Mouse (Mus musculus) midbrain, postnatal 0 days (tissue): ENCODE measurements around the gene Prr5l. TPM values are rescaled to one million over a fixed set of nuclear protein-coding genes. Genes with fewer than 3 reads are reported as not detected.

Experiments
- ATAC-seq: fragments of 200-750 bp; cut with Nextera tagmentation; 2 replicates; pipeline ENCODE4 v1.8.0; 2017; ENCODE audit warnings: moderate number of reproducible peaks, mild to moderate bottlenecking, moderate TSS enrichment, moderate library complexity; ENCODE audit not compliant: low FRiP score
- DNase-seq: peaks from one replicate; pipeline ENCODE4 v3.0.0-alpha.2; 2015; ENCODE audit warnings: low spot score
- H3K27ac ChIP-seq: fragments of 300-500 bp; sonication (generic); 2 replicates; pipeline ENCODE4 v1.5.1; 2014; ENCODE audit warnings: low read depth, mild to moderate bottlenecking, low read length, mixed read lengths
- H3K27me3 ChIP-seq: fragments of 300-500 bp; sonication (generic); 2 replicates; pipeline ENCODE4 v1.6.1; 2014; ENCODE audit warnings: low read length, control low read depth, mixed read lengths; ENCODE audit not compliant: insufficient read depth
- H3K36me3 ChIP-seq: fragments of 300-500 bp; sonication (generic); 2 replicates; pipeline ENCODE4 v1.6.1; 2014; ENCODE audit warnings: low read length, control low read depth, mixed read lengths; ENCODE audit not compliant: insufficient read depth
- H3K4me1 ChIP-seq: fragments of 300-500 bp; sonication (generic); 2 replicates; pipeline ENCODE4 v1.6.1; 2014; ENCODE audit warnings: mild to moderate bottlenecking, control low read depth, antibody characterized with exemption, low read length, mixed read lengths; ENCODE audit not compliant: insufficient read depth
- H3K4me2 ChIP-seq: fragments of 300-500 bp; sonication (generic); 2 replicates; pipeline ENCODE4 v1.6.1; 2014; ENCODE audit warnings: low read depth, mild to moderate bottlenecking, low read length, mixed read lengths; ENCODE audit not compliant: poor library complexity, severe bottlenecking
- H3K4me3 ChIP-seq: fragments of 300-500 bp; sonication (generic); 2 replicates; pipeline ENCODE4 v1.5.1; 2014; ENCODE audit warnings: low read depth, mild to moderate bottlenecking, low read length, moderate library complexity
- H3K9ac ChIP-seq: fragments of 300-500 bp; sonication (generic); replicated peaks from 2 replicates; pipeline ENCODE4 v1.6.1; 2014; ENCODE audit warnings: mild to moderate bottlenecking, low read length, moderate library complexity, mixed read lengths; ENCODE audit not compliant: poor library complexity, severe bottlenecking
- H3K9me3 ChIP-seq: fragments of 300-500 bp; sonication (generic); 2 replicates; pipeline ENCODE4 v1.6.1; 2016; ENCODE audit warnings: low read length, control low read depth
- CTCF ChIP-seq: IDR thresholded peaks from 2 replicates; pipeline ENCODE4 v1.5.1; 2016; ENCODE audit warnings: antibody characterized with exemption, mild to moderate bottlenecking
- WGBS: fragments of 180-500 bp; shearing (Covaris S2); extraction: QIAGEN DNeasy Blood & Tissue Kit; methylation state at CpG from one replicate; pipeline ENCODE4 v1.1.7; 2014; 5-methylcytosine and 5-hydroxymethylcytosine counted together
- polyA plus RNA-seq: library from polyadenylated mRNA; unstranded; fragments of >200 nt; fragmentation: Nextera tagmentation; extraction: Ambion mirVana; gene quantifications from 2 replicates; pipeline ENCODE4 v1.2.1, GENCODE M21; 2015
- total RNA-seq: library from RNA; depleted of rRNA; stranded (reverse); fragments of >200 nt; gene quantifications from 2 replicates; pipeline ENCODE4 v1.2.3, GENCODE M21; 2014

Gene Prr5l
- total and polyA plus RNA-seq, 2 experiments from 2014 or later, result 2.7 to 4.0 TPM

DNA sequence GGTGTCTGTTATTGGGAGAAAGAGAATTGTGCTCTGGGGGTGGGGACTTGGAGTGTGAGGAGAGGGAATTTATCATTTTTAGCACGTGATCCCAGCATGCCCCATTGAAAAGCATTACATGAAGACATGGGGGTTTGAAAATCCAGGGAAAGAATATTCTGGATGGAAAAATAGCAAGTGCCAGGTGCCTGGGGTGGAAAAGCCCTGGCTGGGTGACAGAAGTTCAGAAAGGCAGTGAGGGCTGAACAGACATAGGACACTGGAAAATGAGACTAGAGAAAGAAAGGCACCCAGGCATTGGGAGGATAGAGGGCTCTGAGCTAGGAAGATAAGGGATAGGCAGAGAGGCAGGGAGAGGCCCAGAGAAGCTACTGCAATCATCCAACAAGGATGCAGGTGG is 62.0 kb downstream of the Prr5l start:
- no peak for TF ChIP-seq CTCF

GRCm38 (mm10) chr2:101818986-101819764 is 63.7 kb downstream of the Prr5l start:
- ATAC-seq, result no peak
- no peak for TF ChIP-seq CTCF
- no peak for DNase-seq
- no peaks in the 10 kb centered on the region for H3K9me3 ChIP-seq
- no peaks in the 10 kb centered on the region for H3K27me3 ChIP-seq
- H3K27ac ChIP-seq, result no peak overlapping the region
- no peak overlapping the region for H3K9ac ChIP-seq
- H3K4me1 ChIP-seq, result no peaks in the 10 kb centered on the region
- WGBS, result 76% methylated on average over 7 of the region's 7 CpGs
- no peak overlapping the region for H3K4me2 ChIP-seq
- H3K4me3 ChIP-seq, result no peak overlapping the region
- no peaks in the 10 kb centered on the region for H3K36me3 ChIP-seq

More for the DNA sequence above, 62.0 kb downstream of the Prr5l start:
- no peaks in the 10 kb centered on the region for H3K9me3 ChIP-seq
- H3K27me3 ChIP-seq, result no peaks in the 10 kb centered on the region
- no peaks in the 10 kb centered on the region for H3K36me3 ChIP-seq
- DNase-seq (no peak), ATAC-seq (no peak)
- no peak overlapping the region for H3K4me3 ChIP-seq
- no peak overlapping the region for H3K27ac ChIP-seq
- WGBS, result 69% methylated on average over 1 of the region's 1 CpGs
- H3K4me1 ChIP-seq, result no peaks in the 10 kb centered on the region
- H3K9ac ChIP-seq, result no peak overlapping the region
- H3K4me2 ChIP-seq, result no peak overlapping the region

DNA sequence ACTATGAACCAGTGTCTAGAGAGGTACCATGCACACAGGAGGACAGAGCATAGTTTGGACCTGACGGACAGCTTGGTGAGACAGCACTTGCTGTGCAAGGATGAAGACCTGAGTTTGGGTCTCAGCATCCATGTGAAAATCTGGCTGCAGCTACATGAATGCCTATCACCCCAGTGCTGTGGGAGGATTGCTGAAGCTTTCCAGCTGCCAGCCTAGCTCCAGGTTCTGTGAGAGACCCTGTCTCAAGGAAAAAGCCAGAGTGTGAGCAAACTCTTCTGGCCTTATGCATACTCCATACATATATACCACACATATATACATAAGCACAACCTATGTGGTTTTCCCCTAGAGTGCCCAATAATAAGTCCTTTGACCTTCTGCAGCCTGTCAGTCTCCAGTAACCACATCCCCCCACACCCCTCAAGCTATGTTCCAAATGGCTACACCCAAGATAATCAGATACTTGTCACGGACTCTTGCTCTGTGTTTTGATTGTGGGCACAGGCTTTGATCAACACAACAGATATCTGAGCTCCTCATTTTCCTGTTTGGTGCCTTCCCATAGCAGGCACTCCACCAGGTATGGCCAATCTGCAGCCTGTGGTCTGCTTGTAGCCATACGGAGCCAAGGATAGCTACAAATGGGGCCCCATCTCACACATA is 66.0 kb downstream of the Prr5l start:
- H3K9ac ChIP-seq, result no peak overlapping the region
- H3K4me3 ChIP-seq, result no peak overlapping the region
- ATAC-seq (no peak), DNase-seq (no peak)
- H3K4me2 ChIP-seq, result no peak overlapping the region
- no peak for TF ChIP-seq CTCF
- no peak overlapping the region for H3K27ac ChIP-seq
- H3K27me3 ChIP-seq, result no peaks in the 10 kb centered on the region
- no peaks in the 10 kb centered on the region for H3K9me3 ChIP-seq
- WGBS, result 76% methylated on average over 3 of the region's 3 CpGs
- H3K36me3 ChIP-seq, result no peaks in the 10 kb centered on the region
- H3K4me1 ChIP-seq, result no peaks in the 10 kb centered on the region

GRCm38 (mm10) chr2:101815250-101815934 is 67.4 kb downstream of the Prr5l start:
- WGBS, result 41% methylated on average over 5 of the region's 5 CpGs
- H3K27me3 ChIP-seq, result no peaks in the 10 kb centered on the region
- DNase-seq, result no peak
- H3K36me3 ChIP-seq, result no peaks in the 10 kb centered on the region
- TF ChIP-seq CTCF, result peak; percentile 42
- no peak overlapping the region for H3K27ac ChIP-seq
- no peak overlapping the region for H3K4me3 ChIP-seq
- H3K9me3 ChIP-seq, result no peaks in the 10 kb centered on the region
- H3K4me1 ChIP-seq, result no peaks in the 10 kb centered on the region
- no peak overlapping the region for H3K4me2 ChIP-seq
- no peak overlapping the region for H3K9ac ChIP-seq
- no peak for ATAC-seq

GRCm38 (mm10) chr2:101814272-101814625 is 68.6 kb downstream of the Prr5l start:
- no peaks in the 10 kb centered on the region for H3K9me3 ChIP-seq
- H3K27ac ChIP-seq, result no peak overlapping the region
- no peak overlapping the region for H3K4me2 ChIP-seq
- no peaks in the 10 kb centered on the region for H3K27me3 ChIP-seq
- H3K9ac ChIP-seq, result no peak overlapping the region
- no peaks in the 10 kb centered on the region for H3K4me1 ChIP-seq
- DNase-seq, result no peak
- no peak for TF ChIP-seq CTCF
- 89% methylated on average over 5 of the region's 5 CpGs for WGBS
- H3K4me3 ChIP-seq, result no peak overlapping the region
- ATAC-seq, result no peak
- no peaks in the 10 kb centered on the region for H3K36me3 ChIP-seq
